Mouse (Mus musculus) stomach, postnatal 0 days (tissue): ENCODE results near the gene Bckdk.

Experiments used
- CTCF ChIP-seq: IDR thresholded peaks from 2 replicates; pipeline ENCODE4 v1.5.1; 2016; ENCODE audit warnings: antibody characterized with exemption, low read depth, mild to moderate bottlenecking, moderate library complexity
- EP300 ChIP-seq: optimal IDR thresholded peaks from 2 replicates; pipeline ENCODE3; 2016; ENCODE audit warnings: antibody characterized with exemption

DNA sequence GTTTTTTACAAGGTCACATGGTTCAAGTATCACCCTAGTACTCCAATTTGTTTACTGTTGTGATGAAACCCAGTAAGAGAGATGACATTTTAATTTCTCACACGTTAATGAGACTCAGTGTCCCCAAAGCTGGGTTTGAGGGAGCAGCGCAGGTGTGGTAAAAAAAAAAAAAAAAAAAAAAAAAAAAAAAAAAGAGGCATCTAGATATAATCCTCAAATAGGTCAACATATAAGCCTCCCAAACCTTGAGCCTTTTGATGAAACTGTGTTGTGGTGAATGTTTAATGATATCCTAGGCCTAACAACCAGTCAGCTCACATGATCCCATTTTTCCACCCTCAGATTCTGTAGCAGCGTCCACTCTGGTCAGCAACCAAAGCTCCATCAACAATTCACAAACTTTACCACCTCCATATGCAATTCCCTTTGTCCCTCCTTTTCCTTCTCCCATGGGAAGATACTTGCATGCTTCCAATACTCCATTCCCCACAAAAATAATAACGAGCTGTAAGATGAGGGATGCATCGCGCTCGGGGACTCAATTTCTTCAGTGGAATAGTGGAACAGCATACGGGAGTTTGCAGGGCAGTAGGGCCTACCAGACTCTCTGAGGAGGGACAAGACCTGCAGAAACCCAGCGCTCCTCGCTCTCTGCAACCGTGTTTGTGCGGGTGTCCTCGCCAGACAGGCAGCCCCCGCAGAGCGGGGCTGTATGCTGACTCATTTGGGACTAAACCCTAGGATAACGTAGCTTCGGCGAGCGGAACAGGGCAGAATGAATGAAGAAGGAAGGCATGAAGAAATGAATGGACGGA, 28.9 kb upstream of the Bckdk start:
- TF ChIP-seq EP300 (no peak), CTCF (no peak)
